Mouse (Mus musculus) cortical plate, adult 2 months (tissue): ENCODE results near the gene Pias4. TPM values are rescaled to one million over a fixed set of nuclear protein-coding genes. Genes with fewer than 3 reads are reported as not detected.
A peak's percentile ranks its signal among the peaks of the same experiment; 100 is the strongest.
"Not testable (repeated sequence)": the region's sequence is repeated elsewhere in the genome, so short reads cannot be mapped to it uniquely, and the experiment has no call there.

Source experiments
- H3K27ac ChIP-seq: fragments of 200-500 bp; 2 replicates; pipeline ENCODE4 v1.5.1; 2012; ENCODE audit warnings: low read length, control low read depth, inconsistent platforms; ENCODE audit not compliant: insufficient read depth
- H3K4me1 ChIP-seq: fragments of 200-500 bp; 2 replicates; pipeline ENCODE4 v1.6.1; 2011; ENCODE audit warnings: low read length; ENCODE audit not compliant: control insufficient read depth, insufficient read depth
- H3K4me3 ChIP-seq: fragments of 200-500 bp; 2 replicates; pipeline ENCODE4 v1.5.1; 2011; ENCODE audit warnings: mild to moderate bottlenecking, low read length, control low read depth; ENCODE audit not compliant: insufficient read depth
- CTCF ChIP-seq: fragments of 200-500 bp; IDR thresholded peaks from 2 replicates; pipeline ENCODE4 v1.5.1; 2011; ENCODE audit warnings: mild to moderate bottlenecking, control low read depth, low read length; ENCODE audit not compliant: insufficient read depth; ENCODE audit errors: extremely low read depth
- POLR2A ChIP-seq: fragments of 200-500 bp; IDR thresholded peaks from 2 replicates; pipeline ENCODE4 v1.6.1; 2011; ENCODE audit warnings: mild to moderate bottlenecking, low read length, control low read depth; ENCODE audit not compliant: insufficient read depth; ENCODE audit errors: extremely low read depth
- polyA plus RNA-seq: library from polyadenylated mRNA; depleted of rRNA; stranded (reverse); fragments of >200 nt; gene quantifications from 2 replicates; pipeline ENCODE4 v1.2.3, GENCODE M21; 2012

The Pias4 gene
- polyA plus RNA-seq, 1 experiment, result 21.3 TPM

- no peak overlapping the region for H3K4me3 ChIP-seq
- H3K27ac ChIP-seq, result no peak overlapping the region
- no peak for TF ChIP-seq POLR2A
- peaks cover 4% of the 10 kb centered on the region for H3K4me1 ChIP-seq
Observed at GRCm38 (mm10) chr10:81180946-81181345, 13.2 kb upstream of the Pias4 start.

GRCm38 (mm10) chr10:81179451-81180342, 12.0 kb upstream of the Pias4 start:
- Histone ChIP-seq H3K4me3 (no peak overlapping the region), H3K27ac (no peak overlapping the region), H3K4me1 (peaks cover 7% of the 10 kb centered on the region)
- no peak for TF ChIP-seq POLR2A
- TF ChIP-seq CTCF, result no peak

- H3K27ac ChIP-seq, result no peak overlapping the region
- peaks cover 7% of the 10 kb centered on the region for H3K4me1 ChIP-seq
- TF ChIP-seq POLR2A, result no peak
- H3K4me3 ChIP-seq, result no peak overlapping the region
Observed at GRCm38 (mm10) chr10:81178927-81179326, 11.2 kb upstream of the Pias4 start.

GRCm38 (mm10) chr10:81177958-81178712, 10.4 kb upstream of the Pias4 start:
- H3K4me3 ChIP-seq, result peak overlapping the region; percentile 70
- no peak overlapping the region for H3K27ac ChIP-seq
- TF ChIP-seq CTCF (no peak), POLR2A (no peak)
- peaks cover 5% of the 10 kb centered on the region; the same call in 1 of the 2 replicates for H3K4me1 ChIP-seq

GRCm38 (mm10) chr10:81177491-81177925, 9.8 kb upstream of the Pias4 start:
- H3K27ac ChIP-seq, result peak overlapping the region; percentile 20; the same call in 1 of the 2 replicates
- peaks cover 6% of the 10 kb centered on the region for H3K4me1 ChIP-seq
- H3K4me3 ChIP-seq, result peak overlapping the region; percentile 70
- no peak for TF ChIP-seq CTCF
- TF ChIP-seq POLR2A, result no peak

- H3K4me1 ChIP-seq, result peaks cover 6% of the 10 kb centered on the region
- H3K27ac ChIP-seq, result peak within 1 kb of the TSS; percentile 91
- H3K4me3 ChIP-seq, result peak within 1 kb of the TSS; percentile 70
- no peak for TF ChIP-seq CTCF
- TF ChIP-seq POLR2A, result peak; percentile 99
Observed at GRCm38 (mm10) chr10:81176466-81177271, 8.9 kb upstream of the Pias4 start, which contains the start of gene Eef2. Eef2 (plus strand) TSS chr10:81176631.

GRCm38 (mm10) chr10:81175936-81176465, 8.3 kb upstream of the Pias4 start:
- no peak for TF ChIP-seq POLR2A
- no peak for TF ChIP-seq CTCF
- Histone ChIP-seq H3K27ac (peak overlapping the region; percentile 84), H3K4me3 (peak overlapping the region; percentile 70), H3K4me1 (peaks cover 6% of the 10 kb centered on the region)

GRCm38 (mm10) chr10:81175345-81175701, 7.6 kb upstream of the Pias4 start:
- not testable (repeated sequence) for H3K27ac ChIP-seq, H3K4me1 ChIP-seq
- peak overlapping the region; percentile 24; the same call in 1 of the 2 replicates for H3K4me3 ChIP-seq

GRCm38 (mm10) chr10:81174617-81175344, 7.1 kb upstream of the Pias4 start:
- Histone ChIP-seq H3K4me1 (peaks cover 6% of the 10 kb centered on the region), H3K4me3 (peak overlapping the region; percentile 24), H3K27ac (peak overlapping the region; percentile 94; the same call in 1 of the 2 replicates)
- peak; percentile 93 for TF ChIP-seq CTCF
- TF ChIP-seq POLR2A, result peak; percentile 52; the same call in 1 of the 2 replicates
